Mouse (Mus musculus) ovary, postnatal 14 days (tissue): Measurements from ENCODE around the gene Abhd4.

Source experiments
- DNase-seq: peaks from one replicate; pipeline ENCODE4 v3.0.0; 2022; ENCODE audit warnings: low spot score

The Abhd4 gene

GRCm38 (mm10) chr14:54253741-54254291 is at the start of gene Abhd4, which contains the start of gene Dad1:
Abhd4 (plus strand) TSS chr14:54254188.
Dad1 (minus strand) TSS chr14:54254104.
- peak; percentile 98 for DNase-seq

DNA sequence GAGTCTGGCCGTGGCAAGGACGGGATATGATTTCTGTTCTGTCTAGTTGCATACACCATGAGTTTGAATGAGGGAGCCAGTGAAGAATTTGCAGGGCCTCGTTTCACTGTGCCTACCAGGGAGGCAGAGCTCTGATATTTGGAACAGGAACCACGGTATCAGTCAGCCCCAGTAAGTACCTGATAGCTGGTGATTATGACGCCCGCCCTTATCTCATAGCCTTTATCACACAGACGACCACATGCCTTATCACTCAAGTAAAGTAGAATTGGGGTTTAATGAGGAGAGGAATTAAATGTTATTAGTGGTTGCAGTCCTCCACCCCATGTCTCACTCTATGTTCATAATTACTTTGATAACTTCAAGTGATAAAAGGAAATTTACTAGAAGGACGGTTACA is 49.7 kb upstream of the Abhd4 start:
- no peak for DNase-seq

GRCm38 (mm10) chr14:54204786-54205185 is 49.2 kb upstream of the Abhd4 start:
- no peak for DNase-seq

GRCm38 (mm10) chr14:54205904-54206303 is 48.1 kb upstream of the Abhd4 start:
- DNase-seq = no peak

- no peak for DNase-seq
Measured at GRCm38 (mm10) chr14:54206309-54206708, 47.7 kb upstream of the Abhd4 start.

DNA sequence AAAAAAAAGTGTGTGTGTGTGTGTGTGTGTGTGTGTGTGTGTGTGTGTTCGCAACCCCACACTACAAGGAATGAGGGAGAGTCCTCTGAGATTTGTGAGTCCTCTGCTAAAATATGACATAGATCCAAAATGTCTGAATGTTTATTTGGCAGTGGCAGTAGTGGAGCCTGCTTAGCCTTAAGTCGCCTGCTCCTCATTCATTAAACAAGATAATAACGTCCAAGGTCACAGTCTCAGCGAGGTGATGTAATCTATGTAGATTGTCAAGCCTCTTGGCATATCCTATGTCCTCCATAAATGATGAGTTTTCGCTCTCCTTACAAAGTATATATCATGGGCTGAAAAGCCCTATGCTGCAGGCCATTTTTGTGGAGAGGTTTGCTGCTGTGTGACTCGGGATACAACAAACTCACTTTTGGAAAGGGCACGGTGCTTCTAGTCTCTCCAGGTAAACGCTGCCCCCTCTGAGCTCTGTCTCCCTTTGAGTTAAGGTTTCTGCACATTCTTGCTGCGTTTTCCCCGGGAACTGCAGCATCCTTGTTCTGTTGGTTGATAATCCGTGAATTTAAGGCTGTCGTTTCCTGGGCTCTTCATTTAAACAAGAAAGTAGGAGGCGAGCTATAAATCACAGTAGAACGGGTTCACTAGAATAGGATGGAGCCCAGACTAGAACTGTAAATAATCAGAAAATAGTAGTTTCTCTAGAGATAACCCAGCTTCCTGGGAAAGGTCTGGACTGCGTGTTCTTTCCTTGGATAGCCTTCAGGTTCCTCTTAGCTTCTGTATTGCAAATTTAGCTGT is 47.0 kb upstream of the Abhd4 start:
- no peak for DNase-seq

GRCm38 (mm10) chr14:54207924-54208323 is 46.1 kb upstream of the Abhd4 start:
- DNase-seq = no peak

DNA sequence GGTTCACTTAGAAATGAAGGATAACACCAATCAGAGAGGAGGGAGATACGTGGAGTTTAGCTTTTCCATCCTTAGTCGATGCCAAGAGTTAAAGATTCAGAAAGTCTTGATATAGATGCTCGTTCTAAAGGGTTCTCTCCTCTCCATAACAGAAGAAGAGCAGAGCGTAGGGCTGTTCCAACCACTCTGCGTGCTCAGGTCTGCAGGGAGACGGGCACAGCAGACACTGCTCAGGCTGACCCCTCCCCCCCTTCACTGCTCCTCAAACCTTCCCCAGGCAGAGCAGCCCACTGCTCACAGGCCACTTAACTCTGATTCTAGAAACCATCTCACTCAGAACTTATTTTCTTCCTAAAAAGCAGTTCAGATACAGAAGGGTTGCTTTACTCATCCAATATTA is 45.2 kb upstream of the Abhd4 start:
- DNase-seq = no peak

DNA sequence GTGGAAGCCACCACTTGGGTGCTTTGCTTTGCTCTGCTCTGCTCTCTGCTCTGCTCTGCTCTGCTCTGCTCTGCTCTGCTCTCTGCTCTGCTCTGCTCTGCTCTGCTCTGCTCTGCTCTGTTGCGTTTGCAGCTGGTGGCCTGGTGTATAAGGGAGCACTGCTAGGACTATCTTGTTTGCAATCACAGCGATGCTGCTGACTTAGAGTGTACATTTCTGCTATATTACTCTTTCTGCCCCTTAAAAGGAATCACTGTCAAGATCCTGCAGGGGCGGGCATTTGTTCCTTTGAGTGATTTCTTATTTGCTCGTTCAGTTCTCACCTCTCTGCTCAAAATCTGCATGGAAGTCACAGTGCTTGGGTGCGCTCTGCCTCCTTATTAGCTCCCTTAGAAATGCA is 44.1 kb upstream of the Abhd4 start:
- no peak for DNase-seq

GRCm38 (mm10) chr14:54210401-54210800 is 43.6 kb upstream of the Abhd4 start:
- DNase-seq = no peak

DNA sequence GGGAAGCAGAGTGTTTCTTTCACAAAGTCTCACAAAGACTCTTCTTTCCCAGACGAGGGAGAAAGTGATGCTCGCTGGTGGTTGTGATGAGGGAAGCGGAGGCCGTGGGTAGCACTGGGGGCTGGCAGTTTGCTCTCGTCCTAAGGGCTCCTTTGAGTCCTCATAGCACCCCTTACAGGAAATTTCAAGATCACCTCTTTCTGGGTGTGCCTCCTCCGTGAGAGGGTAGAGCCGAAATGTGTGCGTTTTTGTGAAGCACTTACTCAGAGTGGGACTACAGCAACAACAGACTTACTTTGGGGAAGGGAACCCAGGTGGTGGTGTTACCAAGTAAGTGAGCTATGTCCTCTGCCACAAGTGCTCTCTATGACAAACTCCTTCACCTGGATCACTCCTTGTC is 42.8 kb upstream of the Abhd4 start:
- DNase-seq = no peak

- DNase-seq = no peak
Measured at GRCm38 (mm10) chr14:54211755-54212154, 42.2 kb upstream of the Abhd4 start.

- DNase-seq = no peak
Measured at GRCm38 (mm10) chr14:54213734-54214133, 40.3 kb upstream of the Abhd4 start.

DNA sequence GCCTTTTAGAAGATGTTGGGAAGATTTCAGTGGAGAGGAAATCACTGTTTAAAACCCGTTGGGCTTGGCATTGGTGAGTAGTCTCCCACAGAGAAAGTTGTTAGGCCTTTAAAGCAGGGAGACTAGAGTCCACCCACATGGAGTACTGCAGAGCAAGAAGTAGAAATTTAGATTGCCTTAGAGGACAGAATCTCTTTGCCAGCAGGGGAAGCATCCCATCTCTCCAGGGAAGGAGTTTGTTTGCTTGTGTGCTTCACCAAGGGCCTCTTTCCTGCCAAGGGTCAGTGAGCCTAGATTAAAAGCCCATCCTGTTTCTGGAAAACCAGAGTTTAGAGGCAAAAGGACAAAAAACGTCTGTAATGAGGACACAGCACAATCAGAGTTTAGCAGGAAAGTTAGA is 39.5 kb upstream of the Abhd4 start:
- no peak for DNase-seq

GRCm38 (mm10) chr14:54214901-54215300 is 39.1 kb upstream of the Abhd4 start:
- DNase-seq = no peak

DNA sequence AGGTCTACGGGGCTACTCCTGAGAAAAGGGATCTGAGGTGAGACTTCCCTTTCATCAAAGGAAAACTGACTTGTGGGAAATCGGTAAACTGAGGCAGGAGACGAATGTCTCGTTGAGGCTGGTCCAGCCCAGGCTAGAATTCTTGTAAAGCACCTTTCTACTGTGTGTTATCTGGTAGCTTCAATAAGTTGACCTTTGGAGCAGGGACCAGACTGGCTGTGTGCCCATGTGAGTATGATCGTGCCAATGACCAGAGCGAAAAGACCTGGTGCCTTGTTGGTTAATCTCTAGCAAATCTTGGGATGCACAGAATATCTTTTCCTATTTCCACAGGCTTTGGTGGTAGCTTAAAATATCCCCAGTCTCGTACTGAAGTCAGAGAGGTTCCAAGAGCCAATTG is 37.9 kb upstream of the Abhd4 start:
- DNase-seq = no peak

GRCm38 (mm10) chr14:54218233-54218632 is 35.8 kb upstream of the Abhd4 start:
- DNase-seq = no peak

DNA sequence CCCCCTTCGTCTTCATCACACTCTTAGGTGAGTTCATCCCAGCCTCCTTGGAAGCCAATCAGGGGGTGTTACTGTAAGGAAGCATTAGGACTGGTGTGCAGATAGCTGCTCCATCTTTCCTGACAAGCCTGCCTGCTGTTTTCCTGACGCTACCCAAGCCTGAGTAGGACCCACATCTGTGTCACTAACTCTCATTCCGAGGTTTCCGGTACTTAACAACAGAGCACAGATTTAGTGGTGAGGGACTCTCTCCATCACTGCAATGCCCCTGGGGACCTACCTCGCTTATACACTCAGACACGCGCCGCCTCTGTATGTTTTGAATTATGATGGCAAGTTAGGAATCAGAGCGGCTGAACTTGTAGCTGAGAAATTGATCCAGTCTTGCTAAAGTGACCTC is 35.3 kb upstream of the Abhd4 start:
- DNase-seq = no peak

GRCm38 (mm10) chr14:54219256-54219655 is 34.7 kb upstream of the Abhd4 start:
- no peak for DNase-seq

DNA sequence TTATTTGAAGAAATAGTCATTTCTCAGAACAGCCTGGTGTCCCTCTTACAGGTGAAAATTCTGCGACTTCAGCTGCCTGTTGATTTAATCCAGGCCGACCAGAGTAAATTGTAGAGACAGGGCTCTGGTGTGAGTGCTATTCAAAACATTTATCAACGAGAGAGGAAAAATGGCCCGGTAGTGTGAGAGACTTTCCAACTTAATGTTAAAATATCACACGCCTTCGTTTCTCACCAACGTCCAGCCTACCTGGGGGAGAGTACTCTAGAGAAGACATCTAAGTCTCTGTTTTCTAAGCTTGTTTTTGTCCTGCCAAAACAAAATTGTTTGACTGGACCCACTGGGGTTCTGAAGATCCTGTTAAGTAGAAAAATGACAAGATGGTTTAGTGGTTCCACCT is 34.1 kb upstream of the Abhd4 start:
- DNase-seq = no peak

GRCm38 (mm10) chr14:54220726-54221494 is 33.1 kb upstream of the Abhd4 start:
- DNase-seq = no peak

DNA sequence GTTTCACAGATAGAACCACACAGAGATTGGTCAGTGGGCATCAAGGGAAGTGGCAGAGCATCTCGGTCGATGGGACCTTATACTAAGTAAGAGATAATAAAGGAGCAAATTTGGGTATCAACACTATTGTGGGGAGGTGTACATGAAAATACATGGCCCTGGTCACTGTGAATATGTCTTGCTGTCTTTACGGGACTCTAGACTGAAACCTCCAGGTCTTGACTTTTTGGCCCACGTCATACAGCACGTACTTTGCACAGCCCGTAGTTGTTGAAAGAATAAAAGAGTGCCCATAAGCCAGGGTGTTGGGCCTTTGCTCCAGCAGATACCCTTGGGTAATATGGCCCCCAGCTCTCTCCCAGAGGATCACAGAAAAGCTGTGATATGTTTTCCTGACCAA is 32.3 kb upstream of the Abhd4 start:
- DNase-seq = no peak

DNA sequence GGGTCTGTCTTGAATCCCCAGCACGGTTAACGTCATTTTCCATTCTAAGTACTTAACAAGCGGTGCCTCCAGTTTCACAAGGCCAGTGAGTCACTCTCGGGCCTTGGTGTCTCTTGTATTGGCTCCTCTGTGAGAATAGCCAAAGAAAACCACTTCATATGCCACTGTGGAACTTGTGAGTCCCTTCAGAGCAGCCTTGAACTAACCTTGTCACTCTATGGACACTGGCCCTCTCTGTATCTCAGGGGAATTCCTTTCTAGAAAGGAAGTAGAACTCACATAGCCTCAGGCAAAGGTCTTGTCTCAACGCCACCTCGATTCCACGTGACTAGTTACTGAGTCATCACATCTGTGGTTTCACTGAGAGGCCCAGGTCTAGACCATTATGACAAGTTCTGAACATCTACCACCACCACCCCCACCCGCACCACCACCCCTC is 31.7 kb upstream of the Abhd4 start:
- DNase-seq = no peak
